In genomic region chr2:167492713-167493636, GRCm38 (mm10) we compare ENCODE assay signal across 7 mouse cellular contexts. TPM values are rescaled to one million over a fixed set of nuclear protein-coding genes. Genes with fewer than 3 reads are reported as not detected.
A peak's percentile ranks its signal among the peaks of the same experiment; 100 is the strongest.
DNase-seq lines count a peak whose midpoint lies in the region; ATAC-seq lines count a peak whose summit lies in the region.

TSS of gene Spata2 (minus strand) at chr2:167492887.

- H3K4me3 ChIP-seq in embryonic facial prominence, embryonic 10.5 days = peak within 1 kb of the TSS; percentile 95
- H3K4me3 ChIP-seq in limb, embryonic 10.5 days = peak within 1 kb of the TSS; percentile 95
- H3K4me3 ChIP-seq in midbrain, embryonic 13.5 days (replicated peaks) = peak within 1 kb of the TSS; percentile 100

- H3K27me3 ChIP-seq in embryonic facial prominence, embryonic 10.5 days (replicated peaks; ENCODE audit: low read depth, poor library complexity, severe bottlenecking) = no peaks in the 10 kb centered on the region
- no peaks in the 10 kb centered on the region for H3K27me3 ChIP-seq in limb, embryonic 10.5 days (ENCODE audit: low read depth, poor library complexity, severe bottlenecking)
- H3K27me3 ChIP-seq in midbrain, embryonic 13.5 days = no peaks in the 10 kb centered on the region

- peak; percentile 79 for ATAC-seq in granulocyte monocyte progenitor cell, adult 5-6 weeks (replicated peaks; ENCODE audit: poor library complexity, severe bottlenecking)
- ATAC-seq in midbrain, embryonic 13.5 days = peak; percentile 92

- H3K9me3 ChIP-seq in embryonic facial prominence, embryonic 10.5 days = no peaks in the 10 kb centered on the region
- H3K9me3 ChIP-seq in limb, embryonic 10.5 days (replicated peaks) = no peaks in the 10 kb centered on the region
- H3K9me3 ChIP-seq in midbrain, embryonic 13.5 days = no peaks in the 10 kb centered on the region

- peak within 1 kb of the TSS; percentile 92 for H3K4me2 ChIP-seq in midbrain, embryonic 13.5 days (replicated peaks)

- H3K4me1 ChIP-seq in embryonic facial prominence, embryonic 10.5 days = peaks cover 32% of the 10 kb centered on the region
- peaks cover 24% of the 10 kb centered on the region for H3K4me1 ChIP-seq in limb, embryonic 10.5 days
- peaks cover 24% of the 10 kb centered on the region for H3K4me1 ChIP-seq in midbrain, embryonic 13.5 days (replicated peaks)

- peak within 1 kb of the TSS; percentile 98 for H3K9ac ChIP-seq in midbrain, embryonic 13.5 days (replicated peaks)

- DNase-seq in adrenal gland, postnatal 10 days = peak; percentile 95
- DNase-seq in embryonic facial prominence, embryonic 10.5 days (ENCODE audit: low spot score) = peak; percentile 91
- peak; percentile 92 for DNase-seq in kidney, adult 11 months
- DNase-seq in limb, embryonic 10.5 days (ENCODE audit: low spot score) = peak; percentile 94
- peak; percentile 94 for DNase-seq in spleen, adult 12 weeks (ENCODE audit: low spot score)

- H3K36me3 ChIP-seq in embryonic facial prominence, embryonic 10.5 days (replicated peaks) = peaks cover 20% of the 10 kb centered on the region
- peaks cover 20% of the 10 kb centered on the region for H3K36me3 ChIP-seq in limb, embryonic 10.5 days
- H3K36me3 ChIP-seq in midbrain, embryonic 13.5 days = no peaks in the 10 kb centered on the region; the same call in 1 of the 2 replicates

- H3K27ac ChIP-seq in embryonic facial prominence, embryonic 10.5 days (replicated peaks) = peak within 1 kb of the TSS; percentile 96
- peak within 1 kb of the TSS; percentile 95 for H3K27ac ChIP-seq in limb, embryonic 10.5 days
- H3K27ac ChIP-seq in midbrain, embryonic 13.5 days = peak within 1 kb of the TSS; percentile 97

- WGBS in embryonic facial prominence, embryonic 10.5 days = 2% methylated on average over 63 of the region's 63 CpGs
- 2% methylated on average over 63 of the region's 63 CpGs for WGBS in limb, embryonic 10.5 days
- WGBS in midbrain, embryonic 13.5 days = 3% methylated on average over 63 of the region's 63 CpGs

RNA-seq across cellular contexts. Expression of gene Spata2, which starts in this region (rescaled TPM):
- 10 to 100 TPM; 26.5 to 28.9 TPM for total RNA-seq in adrenal gland, postnatal 10 days (2021)
- polyA plus RNA-seq in embryonic facial prominence, embryonic 10.5 days (2016; fragmentation: Nextera tagmentation; extraction: Ambion mirVana) = 19.6 TPM in 2 replicates
- 11.5 and 24.7 TPM in 2 replicates for total RNA-seq in granulocyte monocyte progenitor cell, adult 5-6 weeks (2014; fragmentation: Nextera tagmentation)
- 7.4 and 8.1 TPM in 2 replicates for total RNA-seq in granulocyte monocyte progenitor cell, adult 5-6 weeks (2017)
- 19.5 and 21.5 TPM in 2 replicates for polyA plus RNA-seq in limb, embryonic 10.5 days (2016; fragmentation: Nextera tagmentation; extraction: Ambion mirVana)
- 25.1 and 30.2 TPM in 2 replicates for polyA plus RNA-seq in midbrain, embryonic 13.5 days (2015; fragmentation: Nextera tagmentation; extraction: Ambion mirVana)

Comparison
In these comparisons a context has a peak if more than half of its experiments do, and no peak if none do; other contexts are left out.
1. Peak in every context shown above with its lines: DNase-seq, ATAC-seq, H3K4me3 ChIP-seq and H3K27ac ChIP-seq.